Mouse (Mus musculus) lung, postnatal 25 days (tissue): ENCODE measurements around the gene Myadm.
"Not testable (repeated sequence)": the region's sequence is repeated elsewhere in the genome, so short reads cannot be mapped to it uniquely, and the experiment has no call there.

Experiments
- DNase-seq: peaks from one replicate; pipeline ENCODE4 v3.0.0; 2022; ENCODE audit warnings: low spot score

Gene Myadm

GRCm38 (mm10) chr7:3288976-3289970 lies at the start of gene Myadm, which contains the start of gene Prkcg:
Gene Myadm (plus strand): TSS chr7:3289080.
Gene Prkcg (plus strand): TSS chr7:3289179.
- peak; percentile 89 for DNase-seq

GRCm38 (mm10) chr7:3239193-3239592 lies 49.7 kb upstream of the Myadm start:
- DNase-seq = no peak

- DNase-seq = no peak
These were observed 28.2 kb upstream of the Myadm start for GRCm38 (mm10) chr7:3260701-3261100.

- DNase-seq = no peak
These were observed 27.4 kb upstream of the Myadm start for GRCm38 (mm10) chr7:3261446-3261845.

GRCm38 (mm10) chr7:3262789-3263188 lies 26.1 kb upstream of the Myadm start:
- DNase-seq = no peak

GRCm38 (mm10) chr7:3264390-3265022 lies 24.4 kb upstream of the Myadm start:
- no peak for DNase-seq

- no peak for DNase-seq
These were observed 23.6 kb upstream of the Myadm start for GRCm38 (mm10) chr7:3265311-3265710.

GRCm38 (mm10) chr7:3267261-3267660 lies 21.6 kb upstream of the Myadm start:
- no peak for DNase-seq

GRCm38 (mm10) chr7:3267888-3268287 lies 21.0 kb upstream of the Myadm start:
- DNase-seq = no peak

GRCm38 (mm10) chr7:3268291-3268690 lies 20.6 kb upstream of the Myadm start:
- no peak for DNase-seq

- no peak for DNase-seq
These were observed 16.7 kb upstream of the Myadm start for GRCm38 (mm10) chr7:3272206-3272605.

- peak; percentile 61 for DNase-seq
These were observed 13.3 kb upstream of the Myadm start for GRCm38 (mm10) chr7:3275455-3276170.

- DNase-seq = not testable (repeated sequence)
These were observed 12.1 kb upstream of the Myadm start for GRCm38 (mm10) chr7:3276781-3277180.

- DNase-seq = no peak
These were observed 8.7 kb upstream of the Myadm start for GRCm38 (mm10) chr7:3280080-3280653.

- no peak for DNase-seq
These were observed 8.2 kb upstream of the Myadm start for GRCm38 (mm10) chr7:3280654-3281153.

GRCm38 (mm10) chr7:3281741-3282140 lies 7.1 kb upstream of the Myadm start:
- DNase-seq = no peak

- DNase-seq = no peak
These were observed 5.6 kb upstream of the Myadm start for GRCm38 (mm10) chr7:3283081-3283875.

GRCm38 (mm10) chr7:3284604-3285003 lies 4.3 kb upstream of the Myadm start:
- DNase-seq = no peak

GRCm38 (mm10) chr7:3286036-3286435 lies 2.8 kb upstream of the Myadm start:
- no peak for DNase-seq

GRCm38 (mm10) chr7:3287186-3287585 lies 1.7 kb upstream of the Myadm start:
- DNase-seq = no peak
